Mouse (Mus musculus) bone marrow, adult 2 months (tissue): ENCODE measurements around the gene Ddost.

Experiments
- CTCF ChIP-seq: fragments of 200-500 bp; IDR thresholded peaks from 2 replicates; pipeline ENCODE4 v1.5.1; 2011; ENCODE audit warnings: low read length, control low read depth; ENCODE audit not compliant: control insufficient read depth, insufficient read depth
- POLR2A ChIP-seq: fragments of 200-500 bp; IDR thresholded peaks from 2 replicates; pipeline ENCODE4 v1.6.1; 2011; ENCODE audit warnings: low read depth, mild to moderate bottlenecking, control low read depth, low read length, borderline replicate concordance; ENCODE audit not compliant: control insufficient read depth

- TF ChIP-seq POLR2A (no peak), CTCF (no peak)
Measured at GRCm38 (mm10) chr4:138257116-138257687, 47.3 kb upstream of the Ddost start.
